Mouse (Mus musculus) adrenal gland, postnatal 14 days (tissue): ENCODE data around the gene Tas1r1. TPM values are rescaled to one million over a fixed set of nuclear protein-coding genes. Genes with fewer than 3 reads are reported as not detected.

Source experiments
- DNase-seq: peaks from one replicate; pipeline ENCODE4 v3.0.0; 2021; ENCODE audit warnings: mixed read lengths
- long read RNA-seq, 2 experiments: library from polyadenylated mRNA; stranded (forward); transcript quantifications; one replicate each; pipeline ENCODE4 v2.0.0; 2021
- total RNA-seq: library from RNA; stranded (reverse); gene quantifications from 2 replicates; pipeline ENCODE4 v1.2.3, GENCODE M21; 2021

The Tas1r1 gene
- not detected in 2 replicates for total RNA-seq
- long read RNA-seq, experiment 1: 0 reads
- long read RNA-seq, experiment 2, partial matches to known transcripts: 0 of 2 reads
- long read RNA-seq, experiment 2, other reads (novel, unspliced or antisense): 2 of 2 reads

DNA sequence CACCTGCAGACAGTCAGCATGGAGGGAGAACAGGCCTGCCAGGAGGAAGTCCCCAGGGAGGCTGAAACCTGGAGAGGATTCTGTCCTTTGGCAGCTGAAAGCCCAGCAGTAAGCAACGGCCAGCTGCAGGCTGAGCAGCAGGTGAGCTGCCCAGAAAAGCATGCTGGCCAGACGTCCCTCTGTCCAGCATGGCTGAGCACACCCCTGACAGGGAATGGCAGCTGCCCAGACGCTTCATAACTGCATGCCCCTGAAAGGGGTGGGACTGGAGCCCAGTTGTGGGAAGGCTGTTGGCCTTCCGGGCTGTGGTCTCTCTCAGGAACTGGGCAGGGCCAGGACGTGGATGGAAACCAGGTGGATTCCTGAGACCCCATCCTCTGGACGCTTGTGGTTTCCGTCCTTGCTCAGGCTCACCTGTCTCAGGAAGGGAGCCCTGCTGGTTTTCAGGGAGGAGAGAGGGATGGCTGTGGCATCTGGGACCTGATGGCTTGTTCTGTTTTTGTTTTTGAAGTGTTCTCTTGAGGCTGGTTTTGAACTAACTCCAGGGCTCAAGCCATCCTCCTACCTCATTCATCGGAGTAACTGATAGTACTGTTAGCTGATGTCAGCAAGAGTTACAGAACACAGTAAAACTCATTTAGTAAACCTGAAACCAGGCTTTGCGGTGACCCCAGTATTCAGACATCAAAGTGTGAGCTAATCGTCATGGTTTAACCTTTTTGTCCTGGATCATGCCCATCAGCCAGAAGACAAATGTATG is at the start of gene Tas1r1:
Gene Tas1r1 (minus strand): TSS at position 344 of the 760 bp plus-strand sequence.
- no peak for DNase-seq

DNA sequence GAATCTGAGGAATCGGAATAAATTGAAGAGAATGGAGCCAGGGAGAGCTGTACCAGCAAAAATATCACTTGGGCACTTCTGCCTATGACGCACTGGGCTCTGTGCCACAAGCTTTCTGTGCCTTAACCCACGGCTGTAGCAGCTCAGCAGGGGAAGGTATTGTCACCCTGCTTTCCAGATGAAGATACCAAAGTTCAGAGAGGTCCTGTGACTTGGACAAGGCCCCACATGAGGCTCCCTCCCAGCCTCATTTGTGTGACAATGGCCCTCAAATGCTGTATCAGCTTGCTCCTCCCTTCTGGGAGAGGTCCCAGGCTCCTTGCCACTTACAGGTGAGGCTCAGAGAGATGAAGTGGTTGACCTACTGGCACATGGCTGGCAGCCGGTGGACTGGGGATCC is 49.8 kb upstream of the Tas1r1 start:
- no peak for DNase-seq

DNA sequence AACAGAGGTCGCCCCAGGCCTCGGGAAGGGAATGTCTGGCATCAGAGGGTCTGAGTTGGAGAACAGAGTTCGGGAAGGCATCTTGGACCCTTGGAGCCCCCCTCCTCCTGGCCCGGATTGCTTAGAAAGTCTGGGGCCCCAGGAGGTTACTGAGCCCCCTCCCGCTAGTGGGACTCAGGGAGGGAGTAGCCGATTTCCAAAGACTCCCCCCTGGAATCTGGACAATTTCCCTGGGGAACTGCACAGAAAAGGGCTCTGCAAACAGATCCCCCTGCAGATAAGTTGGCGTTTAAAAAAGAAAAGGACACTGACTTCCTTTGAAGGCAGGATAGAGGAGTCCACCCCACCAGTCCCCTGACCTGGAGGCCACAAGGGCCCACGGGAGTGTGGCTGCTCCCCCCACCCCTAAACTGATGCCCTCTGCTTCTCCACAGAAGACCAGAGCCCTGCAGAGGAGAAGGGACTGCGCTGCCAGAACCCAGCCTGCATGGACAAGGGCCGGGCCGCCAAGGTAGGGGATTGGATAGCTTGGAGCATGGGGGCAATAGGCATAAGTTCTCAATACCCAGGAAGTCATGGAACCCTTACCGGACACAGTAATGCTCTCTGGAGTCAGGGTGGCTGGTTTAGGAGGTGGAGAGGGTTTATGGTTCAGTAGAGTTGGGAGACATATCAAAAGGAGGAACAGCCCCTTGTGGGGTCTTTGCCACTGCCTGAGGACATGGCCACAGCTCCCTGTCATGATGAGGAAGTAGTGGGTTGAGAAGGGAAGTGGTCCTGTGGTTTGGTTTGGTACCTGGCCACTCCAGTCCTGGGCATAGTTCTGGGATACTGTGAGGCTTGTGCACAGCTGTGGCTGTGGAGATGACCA is 49.1 kb upstream of the Tas1r1 start:
- no peak for DNase-seq

DNA sequence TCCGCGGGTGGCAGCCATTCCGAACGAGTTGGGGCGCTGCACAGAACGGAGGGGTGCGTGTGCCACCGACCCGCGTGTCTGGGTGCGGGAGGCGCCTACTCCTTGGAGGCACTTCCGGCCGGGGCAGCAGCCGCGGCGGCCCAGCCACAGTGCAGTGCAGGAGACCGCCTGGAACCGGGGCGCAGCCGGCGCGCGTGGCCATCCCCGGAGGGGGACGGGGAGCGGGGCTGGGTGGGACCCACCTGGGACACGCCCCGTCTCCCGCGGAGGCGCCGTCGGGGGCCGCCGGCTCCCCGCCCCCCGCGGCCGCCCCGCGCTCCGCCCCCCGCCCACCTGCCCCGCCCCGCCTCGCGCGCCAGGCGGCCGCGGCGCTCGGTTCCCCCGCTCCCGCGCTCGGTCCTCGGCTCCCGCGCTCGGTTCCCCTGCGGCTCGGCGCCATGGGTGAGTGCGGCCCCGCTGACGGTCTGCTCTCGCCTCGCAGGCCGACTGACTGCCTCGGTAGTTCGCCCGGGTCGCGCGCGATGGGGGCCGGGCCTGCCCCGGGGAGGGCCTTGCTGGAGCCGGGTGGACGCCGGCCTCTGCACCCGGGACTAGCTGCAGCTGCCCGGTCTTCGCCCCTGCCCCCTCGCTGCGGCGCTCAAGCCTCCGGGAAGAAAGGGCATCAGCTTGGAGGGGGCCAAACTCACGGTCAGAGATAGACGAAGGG is 48.3 kb upstream of the Tas1r1 start:
- peak; percentile 78 for DNase-seq

DNA sequence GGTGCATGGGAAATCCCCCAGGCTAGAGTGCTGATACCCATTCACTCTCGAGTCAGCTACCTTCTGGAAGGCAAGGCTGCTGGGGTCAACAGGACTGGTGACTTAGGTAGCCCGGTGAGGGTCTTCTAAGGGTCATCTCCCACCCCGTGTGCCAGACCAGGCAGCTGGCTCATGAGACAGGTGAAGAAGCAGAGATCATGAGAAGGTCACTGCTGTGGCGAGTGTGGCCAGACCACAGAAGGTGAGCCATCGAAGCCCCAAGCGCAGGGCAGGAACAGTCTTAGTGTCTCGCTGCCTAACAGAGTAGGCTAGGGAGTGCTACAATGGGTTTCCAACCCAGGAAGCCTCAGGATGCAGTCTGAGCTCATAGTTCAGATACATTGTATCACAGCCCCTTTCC is 46.2 kb upstream of the Tas1r1 start:
- no peak for DNase-seq

DNA sequence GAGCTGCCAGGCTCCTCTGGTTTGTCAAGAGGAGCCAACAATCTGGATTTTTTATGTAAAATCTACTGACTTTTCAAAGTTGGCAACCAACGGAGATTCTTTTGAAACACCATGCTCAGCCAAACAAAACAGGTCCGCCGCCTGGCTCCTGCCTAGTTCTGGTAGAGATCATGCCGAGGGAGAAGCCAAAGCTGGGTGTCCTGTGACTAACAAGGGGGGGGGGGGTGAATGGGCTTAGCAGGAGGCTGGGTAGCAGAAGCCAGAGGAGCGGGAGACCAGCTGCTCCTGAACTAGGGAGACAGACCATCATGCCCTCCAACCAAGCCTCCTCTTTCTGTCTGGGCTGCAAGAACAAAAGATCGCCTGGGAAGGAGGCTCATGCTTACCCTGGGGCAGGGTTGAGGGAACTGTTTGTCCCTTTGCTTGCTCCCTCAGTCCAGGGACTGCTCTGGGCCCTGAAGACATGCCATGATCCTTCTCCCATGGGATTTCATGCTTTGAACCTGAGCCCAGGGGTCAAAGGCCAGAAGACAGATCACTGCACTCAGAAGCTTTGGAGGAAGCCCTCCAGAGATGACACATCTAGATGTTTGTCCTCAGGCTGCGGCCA is 45.3 kb upstream of the Tas1r1 start:
- peak; percentile 53 for DNase-seq

DNA sequence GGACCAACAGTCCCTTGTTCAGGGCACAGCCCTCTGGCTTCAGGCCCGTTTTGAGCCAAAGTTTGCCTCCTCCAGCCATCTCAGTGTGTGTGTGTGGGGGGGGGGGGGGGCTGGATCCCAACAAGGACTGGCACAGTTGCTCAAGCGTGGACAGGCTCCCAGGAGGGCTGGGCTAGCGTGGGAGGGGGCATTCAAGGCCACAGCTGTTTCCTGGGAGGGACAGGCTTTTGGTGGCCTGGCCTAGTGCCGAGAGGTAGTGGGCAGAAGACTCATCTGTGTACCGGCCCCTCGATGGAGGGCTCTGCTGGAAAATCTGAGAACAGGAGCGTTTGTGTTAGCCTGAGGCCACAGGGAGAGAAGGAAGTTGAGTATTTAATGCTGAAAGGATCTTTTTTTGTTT is 41.6 kb upstream of the Tas1r1 start:
- DNase-seq: no peak

DNA sequence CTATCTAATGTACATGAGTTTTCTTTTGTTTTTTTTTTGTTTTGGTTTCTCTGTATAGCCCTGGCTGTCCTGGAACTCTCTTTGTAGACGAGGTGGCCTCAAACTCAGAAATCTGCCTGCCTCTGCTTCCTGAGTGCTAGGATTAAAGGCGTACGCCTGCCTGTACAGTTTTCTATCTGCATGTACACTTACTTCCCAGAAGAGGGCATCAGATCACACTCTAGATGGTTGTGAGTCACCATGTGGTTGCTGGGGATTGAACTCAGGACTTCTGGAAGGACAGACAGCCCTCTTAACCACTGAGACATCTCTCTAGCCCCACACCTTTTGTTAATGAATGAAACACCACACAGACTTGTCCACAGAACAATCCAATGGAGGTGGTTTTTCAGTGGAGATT is 40.9 kb upstream of the Tas1r1 start:
- no peak for DNase-seq

DNA sequence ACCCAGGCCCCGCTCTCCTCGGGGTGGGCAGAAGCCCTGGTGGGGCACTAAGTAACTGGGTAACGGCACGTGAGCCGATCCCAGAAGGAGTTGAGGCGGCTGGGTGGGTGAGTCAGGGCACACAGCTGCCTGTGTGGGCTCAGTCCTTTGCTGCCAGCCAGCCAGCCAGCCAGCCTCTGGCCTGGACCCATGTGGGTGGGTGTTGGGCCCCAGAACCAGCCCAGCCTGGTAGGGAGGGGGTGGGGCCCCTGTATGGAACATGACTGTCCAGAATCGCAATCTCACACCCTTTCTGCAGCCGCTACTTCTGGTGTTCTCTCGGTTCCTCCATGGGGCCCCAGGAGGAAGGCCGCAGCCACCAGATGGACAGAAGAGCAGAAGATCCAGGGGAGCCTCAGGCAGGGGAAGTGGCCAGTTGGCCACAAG is 39.8 kb upstream of the Tas1r1 start:
- no peak for DNase-seq

DNA sequence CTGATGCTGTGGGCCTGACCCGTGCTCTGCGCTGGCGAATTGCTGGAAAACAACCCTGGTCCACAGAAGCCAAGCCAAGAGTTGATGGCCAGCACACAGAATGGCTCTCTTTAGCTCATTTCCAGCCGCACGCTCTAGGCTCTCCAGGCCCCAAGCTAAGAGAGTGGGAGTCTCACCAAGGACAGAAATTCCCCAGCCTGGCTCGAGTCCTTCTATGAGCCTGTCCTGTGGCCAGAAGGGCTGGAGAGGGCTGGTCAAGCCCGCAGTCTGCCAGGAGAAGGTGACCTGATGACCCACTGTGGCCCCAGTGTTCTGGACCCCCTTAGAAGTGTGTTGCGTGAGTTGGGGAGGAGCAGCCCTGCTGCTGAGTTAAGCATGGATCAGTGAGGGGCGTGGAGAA is 38.8 kb upstream of the Tas1r1 start:
- DNase-seq: no peak

DNA sequence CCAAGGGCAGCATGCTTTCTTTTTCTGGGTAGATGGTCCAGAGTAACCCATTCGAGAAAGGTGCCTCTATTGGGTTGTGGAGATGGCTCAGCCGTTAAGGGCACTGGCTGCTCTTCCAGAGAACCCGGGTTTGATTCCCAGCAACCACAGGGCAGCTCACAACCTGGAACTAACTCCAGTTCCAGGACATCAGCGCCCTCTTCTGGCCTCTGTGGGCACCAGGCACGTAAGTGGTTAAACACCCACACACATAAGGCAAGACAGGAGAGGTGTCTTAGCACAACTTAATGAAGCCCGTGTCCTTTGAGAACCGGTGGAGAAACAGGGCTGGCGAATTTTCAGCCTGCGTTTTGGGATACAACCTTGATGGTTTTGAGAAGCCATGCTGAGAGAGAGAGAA is 36.2 kb upstream of the Tas1r1 start:
- DNase-seq: no peak

DNA sequence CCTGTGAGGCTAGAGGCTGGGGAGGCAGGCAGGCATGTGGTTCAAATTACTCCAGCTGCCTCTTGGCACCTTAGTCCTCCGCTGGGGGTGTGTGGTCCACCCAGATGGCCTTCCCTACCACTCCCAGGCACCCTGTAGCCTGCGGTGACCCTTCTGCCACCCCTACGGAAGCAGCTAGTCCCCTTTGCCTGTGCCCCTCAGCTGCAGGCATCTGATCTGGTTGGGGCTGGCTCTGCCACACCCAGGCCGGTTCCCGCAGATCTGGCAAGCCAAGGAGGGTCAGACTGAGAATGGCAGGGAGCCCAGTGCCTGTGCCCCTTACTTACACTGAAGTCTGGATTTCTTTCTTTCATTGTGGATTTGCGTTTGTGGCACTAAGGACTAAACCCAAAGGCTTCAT is 35.3 kb upstream of the Tas1r1 start:
- DNase-seq: no peak

DNA sequence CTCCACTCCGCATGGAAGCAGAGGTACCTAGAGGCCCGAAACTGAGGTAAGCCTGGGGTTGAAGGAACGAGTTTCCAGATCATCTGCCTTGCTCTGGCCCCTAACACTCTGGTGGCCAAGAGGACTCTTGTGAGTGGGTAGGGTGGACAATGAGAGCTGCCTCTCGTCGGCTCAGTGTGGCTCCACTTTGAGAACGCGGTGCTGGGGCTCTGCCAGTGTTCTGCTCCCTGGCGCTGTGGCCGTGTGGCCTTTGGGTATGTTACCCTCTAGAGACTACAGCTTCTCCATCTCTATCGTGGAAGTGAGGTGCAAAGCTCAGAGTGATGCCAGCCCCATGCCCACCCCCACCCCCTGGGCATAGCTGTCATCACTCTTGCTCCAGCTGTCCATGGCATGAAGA is 34.3 kb upstream of the Tas1r1 start:
- DNase-seq: peak; percentile 59

DNA sequence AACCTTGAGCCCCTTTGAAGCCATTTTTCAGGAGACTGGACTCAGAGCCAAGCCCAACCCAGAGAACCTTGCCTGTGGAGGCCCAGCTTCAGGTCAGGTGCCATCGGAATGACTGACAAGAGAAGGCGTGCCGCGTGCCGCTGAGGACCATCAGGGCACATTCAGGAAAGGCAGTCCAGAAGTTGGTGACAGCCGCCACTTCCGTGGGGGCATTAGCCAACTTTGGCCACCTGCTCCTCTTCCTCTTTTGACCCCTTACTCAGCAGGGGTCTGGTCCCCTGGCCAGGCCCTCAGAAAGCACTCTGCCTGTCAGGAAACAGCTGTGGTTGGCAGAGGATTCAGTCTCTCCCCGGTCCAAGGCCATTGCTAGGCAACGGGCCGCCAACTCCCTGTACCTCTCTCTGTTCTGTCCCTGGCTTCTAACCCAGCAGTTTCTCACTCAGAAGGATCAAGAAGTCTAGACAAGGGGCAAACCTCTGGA is 33.8 kb upstream of the Tas1r1 start, which contains the start of gene Plekhg5:
Gene Plekhg5 (plus strand): TSS at position 378 of the 481 bp plus-strand sequence.
- DNase-seq: peak; percentile 82

DNA sequence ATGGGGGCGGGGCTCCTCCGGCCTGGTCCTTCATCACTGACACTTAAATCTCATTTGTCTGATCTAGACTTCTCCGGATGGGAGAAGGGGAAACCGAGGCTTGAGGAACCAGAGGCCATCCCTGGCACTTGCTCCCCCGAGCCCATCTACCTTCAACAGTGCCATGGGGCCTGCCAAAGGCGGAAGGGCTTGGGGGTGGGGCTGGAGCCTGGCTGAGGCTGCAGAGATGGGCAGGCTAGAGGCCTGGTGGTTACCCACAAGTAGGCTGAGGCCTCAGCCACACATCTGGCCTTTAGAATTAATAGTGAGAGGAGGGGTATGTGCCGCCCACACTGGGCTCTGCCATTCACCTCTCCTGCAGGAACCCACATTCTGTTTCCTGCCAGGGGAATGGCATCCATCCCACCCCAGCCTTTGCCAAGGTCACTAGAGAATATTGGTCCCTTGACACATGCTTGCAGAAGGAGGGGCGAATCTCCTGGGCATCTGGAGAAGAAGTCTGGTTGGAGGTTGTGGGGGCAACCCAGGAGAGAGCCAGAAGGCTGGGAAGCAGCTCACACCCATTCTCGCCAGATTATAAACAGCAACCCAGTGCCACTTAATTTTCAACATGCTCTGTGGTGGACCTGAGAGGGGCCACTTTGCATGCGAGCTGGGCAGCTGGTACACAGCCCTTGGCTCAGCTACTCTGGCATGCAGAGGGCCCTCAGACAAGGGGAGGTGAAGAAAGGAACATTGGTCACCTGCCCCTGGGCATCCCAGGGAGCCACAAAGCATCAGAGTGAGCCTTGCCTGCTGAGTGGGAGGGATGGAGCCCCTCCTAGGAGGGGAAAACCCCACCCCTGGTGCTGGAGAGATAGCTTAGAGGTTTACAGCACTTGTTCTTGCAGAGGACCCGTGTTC is 32.4 kb upstream of the Tas1r1 start:
- DNase-seq: peak; percentile 40

DNA sequence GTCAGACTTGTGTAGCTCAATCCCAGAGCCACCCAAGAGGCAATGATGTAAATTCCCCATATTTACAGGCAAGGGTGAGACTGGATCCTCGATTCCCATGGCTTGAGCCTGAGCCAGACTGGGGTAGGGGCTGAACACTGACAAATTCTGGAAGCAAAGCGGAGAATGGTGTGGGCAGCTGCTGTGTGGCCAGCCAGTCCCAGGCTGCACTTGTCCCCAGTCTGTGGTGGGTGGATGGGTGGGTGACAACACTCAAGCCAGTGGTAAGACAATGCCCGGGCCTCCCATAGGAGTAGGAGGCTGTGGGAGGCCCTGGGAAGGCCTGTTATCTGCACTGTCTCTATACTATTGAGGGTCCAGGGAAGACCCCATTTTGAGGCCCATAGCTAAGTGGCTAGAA is 30.9 kb upstream of the Tas1r1 start:
- DNase-seq: no peak

DNA sequence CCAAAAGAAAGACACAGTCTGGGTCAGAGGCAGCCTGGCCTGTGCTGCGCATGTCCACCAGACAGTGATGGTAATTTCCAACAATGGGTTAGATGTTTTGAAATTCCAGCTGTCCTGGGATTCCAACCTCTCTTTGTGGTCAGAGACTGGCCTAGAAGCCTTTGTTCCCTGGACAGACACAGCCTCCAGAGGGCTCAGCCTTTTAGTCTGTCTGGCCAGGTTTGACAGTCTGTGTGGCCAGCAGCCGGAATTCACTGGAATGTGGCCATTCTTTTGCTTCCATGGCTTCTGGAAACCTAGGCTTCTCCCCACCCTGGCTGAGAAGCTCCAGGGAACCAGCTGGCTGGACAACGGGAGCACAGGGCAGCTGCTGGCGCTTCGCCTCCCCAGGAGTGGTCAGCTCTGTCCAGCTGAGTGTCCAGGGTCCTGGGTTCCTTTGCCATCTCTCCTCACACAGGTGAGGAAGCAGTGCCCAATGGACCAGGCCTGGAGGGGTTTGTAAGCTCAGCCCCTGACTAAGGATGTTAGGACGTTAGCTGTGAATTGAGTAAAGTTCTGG is 29.9 kb upstream of the Tas1r1 start:
- peak; percentile 40 for DNase-seq

DNA sequence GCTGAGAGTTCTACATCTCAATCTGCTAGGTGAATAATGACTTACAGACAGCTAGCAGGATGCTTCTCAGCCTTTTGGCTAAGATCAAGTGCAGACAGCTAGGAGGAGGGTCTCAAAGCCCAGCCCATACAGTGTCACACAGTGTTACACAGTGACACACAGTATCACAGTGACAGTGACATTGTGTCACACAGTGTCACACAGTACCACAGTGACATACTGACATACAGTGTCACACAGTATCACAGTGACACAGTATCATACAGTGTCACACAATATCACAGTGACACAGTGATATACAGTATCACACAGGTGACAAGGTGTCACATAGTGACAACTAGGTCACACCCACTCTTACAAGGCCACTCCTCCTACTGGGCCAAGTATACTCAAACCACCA is 28.9 kb upstream of the Tas1r1 start:
- DNase-seq: no peak

DNA sequence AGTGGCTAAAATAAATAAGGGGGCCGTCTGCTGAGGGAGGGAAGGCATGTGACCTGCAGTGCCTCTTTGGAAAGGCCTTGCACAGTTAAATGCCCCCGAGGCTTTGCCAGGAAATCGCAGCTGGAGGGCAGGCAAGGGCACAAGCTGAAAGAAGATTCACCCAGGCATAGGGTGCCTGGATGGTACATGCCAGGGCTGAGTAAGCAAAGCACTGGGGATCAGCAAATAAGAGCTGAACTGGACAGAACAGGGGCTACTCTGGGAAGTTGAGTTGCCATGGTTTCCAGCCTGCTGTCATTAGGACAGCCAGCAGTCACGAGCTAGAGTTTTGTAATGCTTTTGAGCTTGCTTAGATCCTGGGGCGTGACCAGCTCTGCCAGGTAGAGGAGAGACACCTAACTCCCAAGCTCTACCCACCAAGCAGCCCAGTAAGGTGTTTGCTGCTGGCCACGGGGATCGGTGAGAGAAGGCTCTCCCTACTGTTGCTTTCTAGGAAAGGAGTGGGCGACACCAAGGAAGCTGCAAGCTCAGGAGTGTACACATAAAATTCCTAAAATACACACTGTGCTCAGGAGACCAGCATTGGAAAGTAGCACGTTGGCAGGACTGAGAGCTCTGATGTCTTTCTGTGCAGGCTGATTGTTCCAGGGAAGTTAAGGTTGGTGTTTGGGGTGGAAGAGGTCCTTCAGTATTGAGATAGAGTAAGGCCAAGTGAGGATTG is 24.2 kb upstream of the Tas1r1 start:
- DNase-seq: peak; percentile 65

DNA sequence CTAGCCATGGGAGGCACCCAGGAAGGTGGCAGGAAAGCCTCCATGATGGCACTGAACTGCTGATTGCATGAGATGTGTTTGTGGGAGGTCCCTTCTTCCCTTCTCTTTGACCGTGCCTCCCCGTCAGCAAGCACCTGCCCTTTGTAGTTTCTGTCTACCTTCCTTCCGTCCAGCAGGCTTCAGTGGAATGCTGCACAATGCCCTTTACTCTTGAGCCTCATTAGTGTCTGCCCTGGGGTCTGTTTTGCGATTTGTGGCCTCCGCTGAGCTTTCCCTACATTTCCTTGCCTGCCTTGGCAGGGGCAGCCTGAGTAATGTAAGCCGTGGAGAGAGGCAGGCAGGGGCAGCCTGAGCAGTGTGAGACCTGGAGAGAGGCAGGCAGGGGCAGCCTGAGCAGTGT is 6.2 kb upstream of the Tas1r1 start:
- no peak for DNase-seq
